Mouse (Mus musculus): ENCODE data around the gene Fgd5.

- TF ChIP-seq CTCF (conservative IDR thresholded peaks at IDR 0.05 in 1 of 2, IDR thresholded peaks at IDR 0.05 in 1 of 2; ENCODE audit: low read depth in 2 of 2, low read length in 2 of 2) (no peak), POLR2A (IDR thresholded peaks at IDR 0.05; ENCODE audit: low read depth, low read length) (no peak), ZMIZ1 (IDR thresholded peaks at IDR 0.05; ENCODE audit: low read depth, low read length) (no peak), EP300 (IDR thresholded peaks at IDR 0.05; ENCODE audit: low read length) (no peak), SMC3 (IDR thresholded peaks at IDR 0.05; ENCODE audit: low read depth, low read length) (no peak), HCFC1 (IDR thresholded peaks at IDR 0.05; ENCODE audit: low read depth, low read length) (no peak), ZKSCAN1 (IDR thresholded peaks at IDR 0.05; ENCODE audit: borderline replicate concordance, low read depth, low read length) (no peak), E2F4 (IDR thresholded peaks at IDR 0.05; ENCODE audit: insufficient replicate concordance, low read depth, low read length) (no peak), ELF1 (IDR thresholded peaks at IDR 0.05; ENCODE audit: low read depth, low read length) (no peak), POLR2AphosphoS2 (IDR thresholded peaks at IDR 0.05; ENCODE audit: low read depth, low read length) (no peak)
Measured at GRCm38 (mm10) chr6:92016738-92017137, 38.1 kb downstream of the Fgd5 start.

All from CH12.LX (cell line).